ENCODE assay signal across 12 mouse cellular contexts in genomic region chr3:119256516-119256915, GRCm38 (mm10).
DNase-seq lines count a peak whose midpoint lies in the region; ATAC-seq lines count a peak whose summit lies in the region.
"Had no signal": no experiment of that assay in that cellular context is flagged by ENCODE, and none has a peak within 500 bp of the region (broad histone marks: within the 10 kb centered on the region; RNA-seq: fewer than 3 reads in every experiment).

No protein-coding gene starts in this region.

- no peak overlapping the region for H3K4me2 ChIP-seq in forebrain, embryonic 14.5 days (ENCODE audit: low read length)
- no peak overlapping the region for H3K4me2 ChIP-seq in forebrain, embryonic 12.5 days
- H3K4me2 ChIP-seq in midbrain, embryonic 11.5 days = no peak overlapping the region
- H3K4me2 ChIP-seq in midbrain, embryonic 16.5 days (ENCODE audit: low read length) = no peak overlapping the region
- H3K4me2 ChIP-seq in embryonic facial prominence, embryonic 11.5 days (ENCODE audit: low read depth, low read length) = no peak overlapping the region
- H3K4me2 ChIP-seq: embryonic facial prominence, embryonic 13.5 days; limb, embryonic 12.5 days; neural tube, embryonic 12.5 days had no signal

- no peaks in the 10 kb centered on the region for H3K9me3 ChIP-seq in forebrain, embryonic 14.5 days (replicated peaks; ENCODE audit: control insufficient read depth, low read length)
- no peaks in the 10 kb centered on the region for H3K9me3 ChIP-seq in forebrain, embryonic 12.5 days
- no peaks in the 10 kb centered on the region for H3K9me3 ChIP-seq in midbrain, embryonic 11.5 days (ENCODE audit: control insufficient read depth, low read length)
- no peaks in the 10 kb centered on the region for H3K9me3 ChIP-seq in midbrain, embryonic 16.5 days (replicated peaks; ENCODE audit: control insufficient read depth, low read length, poor library complexity, severe bottlenecking)
- H3K9me3 ChIP-seq in embryonic facial prominence, embryonic 11.5 days (replicated peaks; ENCODE audit: control insufficient read depth, low read length) = no peaks in the 10 kb centered on the region
- H3K9me3 ChIP-seq: embryonic facial prominence, embryonic 13.5 days; limb, embryonic 12.5 days; neural tube, embryonic 12.5 days had no signal

- ATAC-seq in forebrain, embryonic 14.5 days = peak; percentile 55; the same call in 1 of the 2 replicates
- no peak for ATAC-seq in forebrain, embryonic 12.5 days (ENCODE audit: low FRiP score)
- 0 out of 2 replicates have a peak, but pooled peaks have one; percentile 61 for ATAC-seq in midbrain, embryonic 11.5 days (ENCODE audit: low FRiP score)
- ATAC-seq in midbrain, embryonic 16.5 days = no peak
- ATAC-seq in embryonic facial prominence, embryonic 11.5 days (replicated peaks; ENCODE audit: insufficient number of reproducible peaks, low FRiP score, low TSS enrichment, low read depth) = no peak
- no peak for ATAC-seq in granulocyte monocyte progenitor cell, adult 5-6 weeks (replicated peaks; ENCODE audit: poor library complexity, severe bottlenecking)

- no peak overlapping the region for H3K4me3 ChIP-seq in forebrain, embryonic 14.5 days (ENCODE audit: low read depth, low read length)
- no peak overlapping the region for H3K4me3 ChIP-seq in forebrain, embryonic 12.5 days (replicated peaks)
- H3K4me3 ChIP-seq in midbrain, embryonic 11.5 days (ENCODE audit: low read depth, low read length) = no peak overlapping the region
- H3K4me3 ChIP-seq in midbrain, embryonic 16.5 days (ENCODE audit: low read depth, low read length) = no peak overlapping the region
- H3K4me3 ChIP-seq in embryonic facial prominence, embryonic 11.5 days (ENCODE audit: low read depth, low read length) = no peak overlapping the region
- H3K4me3 ChIP-seq: embryonic facial prominence, embryonic 13.5 days; limb, embryonic 12.5 days; neural tube, embryonic 12.5 days had no signal

- DNase-seq in forebrain, embryonic 14.5 days (ENCODE audit: low spot score) = peak; percentile 67
- DNase-seq in midbrain, embryonic 11.5 days (ENCODE audit: low spot score, missing footprints) = no peak
- peak; percentile 14 for DNase-seq in embryonic facial prominence, embryonic 11.5 days (ENCODE audit: low spot score)
- DNase-seq in right cerebral cortex, postnatal 10 days (ENCODE audit: low spot score in 2 of 2) = peak; percentile 39 to 63
- DNase-seq in spleen, postnatal 14 days (ENCODE audit: low spot score in 2 of 2) = no peak
- DNase-seq: thymus, postnatal 14 days had no signal

- no peak overlapping the region for H3K27ac ChIP-seq in forebrain, embryonic 14.5 days (ENCODE audit: low read depth, low read length)
- H3K27ac ChIP-seq in forebrain, embryonic 12.5 days = no peak overlapping the region
- H3K27ac ChIP-seq in midbrain, embryonic 11.5 days (ENCODE audit: low read depth, low read length) = no peak overlapping the region
- H3K27ac ChIP-seq in midbrain, embryonic 16.5 days (ENCODE audit: low read length) = no peak overlapping the region
- no peak overlapping the region for H3K27ac ChIP-seq in embryonic facial prominence, embryonic 11.5 days (replicated peaks; ENCODE audit: low read depth, low read length)
- H3K27ac ChIP-seq: embryonic facial prominence, embryonic 13.5 days; limb, embryonic 12.5 days; neural tube, embryonic 12.5 days had no signal

- WGBS in forebrain, embryonic 14.5 days = 22% methylated on average over 5 of the region's 5 CpGs
- 26% methylated on average over 5 of the region's 5 CpGs for WGBS in forebrain, embryonic 12.5 days
- WGBS in midbrain, embryonic 11.5 days = 53% methylated on average over 5 of the region's 5 CpGs
- WGBS in midbrain, embryonic 16.5 days = 36% methylated on average over 5 of the region's 5 CpGs
- WGBS in embryonic facial prominence, embryonic 11.5 days = 42% methylated on average over 5 of the region's 5 CpGs

- no peaks in the 10 kb centered on the region for H3K36me3 ChIP-seq in forebrain, embryonic 14.5 days (ENCODE audit: control insufficient read depth, insufficient read depth, low read length)
- H3K36me3 ChIP-seq in forebrain, embryonic 12.5 days (replicated peaks) = no peaks in the 10 kb centered on the region
- H3K36me3 ChIP-seq in midbrain, embryonic 11.5 days (ENCODE audit: control insufficient read depth, insufficient read depth, low read length) = no peaks in the 10 kb centered on the region
- H3K36me3 ChIP-seq in midbrain, embryonic 16.5 days (ENCODE audit: control insufficient read depth, insufficient read depth, low read length) = no peaks in the 10 kb centered on the region
- H3K36me3 ChIP-seq in embryonic facial prominence, embryonic 11.5 days (replicated peaks; ENCODE audit: control insufficient read depth, insufficient read depth, low read depth, low read length) = no peaks in the 10 kb centered on the region
- H3K36me3 ChIP-seq: embryonic facial prominence, embryonic 13.5 days; limb, embryonic 12.5 days; neural tube, embryonic 12.5 days had no signal

- no peaks in the 10 kb centered on the region for H3K4me1 ChIP-seq in forebrain, embryonic 14.5 days (ENCODE audit: control insufficient read depth, insufficient read depth, low read length)
- H3K4me1 ChIP-seq in forebrain, embryonic 12.5 days = no peaks in the 10 kb centered on the region
- H3K4me1 ChIP-seq in midbrain, embryonic 11.5 days (ENCODE audit: control insufficient read depth, insufficient read depth, low read length) = no peaks in the 10 kb centered on the region
- H3K4me1 ChIP-seq in midbrain, embryonic 16.5 days (ENCODE audit: control insufficient read depth, insufficient read depth, low read length) = no peaks in the 10 kb centered on the region
- no peaks in the 10 kb centered on the region for H3K4me1 ChIP-seq in embryonic facial prominence, embryonic 11.5 days (ENCODE audit: control insufficient read depth, insufficient read depth, low read length)
- H3K4me1 ChIP-seq: limb, embryonic 12.5 days; neural tube, embryonic 12.5 days had no signal

- H3K27me3 ChIP-seq in forebrain, embryonic 14.5 days (replicated peaks; ENCODE audit: control insufficient read depth, insufficient read depth, low read length) = no peaks in the 10 kb centered on the region
- H3K27me3 ChIP-seq in forebrain, embryonic 12.5 days = no peaks in the 10 kb centered on the region
- no peaks in the 10 kb centered on the region for H3K27me3 ChIP-seq in midbrain, embryonic 11.5 days (ENCODE audit: control insufficient read depth, insufficient read depth, low read length)
- H3K27me3 ChIP-seq in midbrain, embryonic 16.5 days (ENCODE audit: control insufficient read depth, insufficient read depth, low read depth, low read length) = no peaks in the 10 kb centered on the region
- H3K27me3 ChIP-seq in embryonic facial prominence, embryonic 11.5 days (ENCODE audit: control insufficient read depth, insufficient read depth, low read length) = no peaks in the 10 kb centered on the region
- H3K27me3 ChIP-seq: embryonic facial prominence, embryonic 13.5 days; limb, embryonic 12.5 days; neural tube, embryonic 12.5 days had no signal

- H3K9ac ChIP-seq in forebrain, embryonic 14.5 days (ENCODE audit: low read length) = no peak overlapping the region
- no peak overlapping the region for H3K9ac ChIP-seq in forebrain, embryonic 12.5 days
- H3K9ac ChIP-seq in midbrain, embryonic 11.5 days (ENCODE audit: low read length) = no peak overlapping the region
- no peak overlapping the region for H3K9ac ChIP-seq in midbrain, embryonic 16.5 days (ENCODE audit: low read depth, low read length)
- no peak overlapping the region for H3K9ac ChIP-seq in embryonic facial prominence, embryonic 11.5 days (replicated peaks; ENCODE audit: low read length)
- H3K9ac ChIP-seq: embryonic facial prominence, embryonic 13.5 days; limb, embryonic 12.5 days; neural tube, embryonic 12.5 days had no signal

Comparison
In these comparisons a context has a peak if more than half of its experiments do, and no peak if none do; other contexts are left out.
1. ATAC-seq: peak in forebrain, embryonic 14.5 days (single experiment) and midbrain, embryonic 11.5 days (single experiment); none in forebrain, embryonic 12.5 days (single experiment), midbrain, embryonic 16.5 days (single experiment), embryonic facial prominence, embryonic 11.5 days (single experiment) and granulocyte monocyte progenitor cell, adult 5-6 weeks (single experiment).
2. DNase-seq: peak in forebrain, embryonic 14.5 days (single experiment), embryonic facial prominence, embryonic 11.5 days (single experiment) and right cerebral cortex, postnatal 10 days (2 of 2); none in midbrain, embryonic 11.5 days (single experiment) and spleen, postnatal 14 days (0 of 2).